Mouse (Mus musculus): Measurements from ENCODE around the gene 1190007I07Rik. TPM values are rescaled to one million over a fixed set of nuclear protein-coding genes. Genes with fewer than 3 reads are reported as not detected.
"Not testable (repeated sequence)": the region's sequence is repeated elsewhere in the genome, so short reads cannot be mapped to it uniquely, and the experiment has no call there.

Gene 1190007I07Rik
- polyA plus RNA-seq, 1 experiment from 2014 or later = 39.3 TPM

DNA sequence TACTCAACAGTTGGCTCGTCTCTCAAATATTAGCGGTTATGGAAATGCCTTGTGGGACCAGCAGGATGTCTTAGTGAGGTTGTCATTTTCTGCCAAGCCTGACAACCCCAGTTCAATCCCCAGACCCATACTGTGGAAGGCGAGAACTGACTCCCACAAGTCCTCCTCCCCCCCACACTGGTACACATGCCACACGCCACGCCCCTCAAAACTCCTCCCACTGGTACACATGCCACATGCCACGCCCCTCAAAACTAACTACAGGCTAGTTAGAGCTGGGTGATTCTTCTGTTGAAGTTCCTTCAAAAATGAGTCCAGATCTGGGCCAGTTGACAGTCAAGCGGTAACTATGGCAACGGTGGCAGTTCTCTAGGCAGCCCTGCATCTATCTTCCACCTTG, 23.1 kb upstream of the 1190007I07Rik start:
- Histone ChIP-seq H3K4me2 (no peak overlapping the region), H3K27me3 (replicated peaks) (no peaks in the 10 kb centered on the region), H3K4me3 (replicated peaks) (no peak overlapping the region), H3K36me3 (peaks cover 69% of the 10 kb centered on the region), H3K27ac (replicated peaks) (no peak overlapping the region), H3K9me3 (replicated peaks) (no peaks in the 10 kb centered on the region), H3K4me1 (no peaks in the 10 kb centered on the region), H3K9ac (replicated peaks) (no peak overlapping the region)
- 94% methylated on average over 8 of the region's 8 CpGs for WGBS
- no peak for ATAC-seq (ENCODE audit: low FRiP score)

DNA sequence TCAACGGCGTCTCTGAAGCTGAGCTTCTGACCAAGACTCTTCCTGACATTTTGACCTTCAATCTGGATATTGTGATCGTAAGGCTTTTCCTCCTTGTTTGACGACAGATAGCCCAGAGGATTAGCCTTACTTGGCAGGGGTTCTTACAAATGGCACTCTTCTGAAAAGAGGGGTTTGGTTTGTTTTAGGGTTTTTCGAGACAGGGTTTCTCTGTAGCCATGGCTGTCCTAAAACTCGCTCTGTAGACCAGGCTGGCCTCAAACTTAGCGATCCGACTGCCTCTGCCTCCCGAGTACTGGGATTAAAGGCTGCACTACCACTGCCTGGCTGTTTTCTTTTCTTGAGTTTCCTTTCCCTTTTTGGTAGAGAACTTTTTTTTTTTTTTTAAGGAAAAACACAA, 18.5 kb upstream of the 1190007I07Rik start:
- H3K36me3 ChIP-seq = peaks cover 76% of the 10 kb centered on the region
- H3K4me2 ChIP-seq = no peak overlapping the region
- H3K9me3 ChIP-seq (replicated peaks) = no peaks in the 10 kb centered on the region
- H3K27ac ChIP-seq (replicated peaks) = no peak overlapping the region
- H3K4me3 ChIP-seq (replicated peaks) = no peak overlapping the region
- 97% methylated on average over 9 of the region's 9 CpGs for WGBS
- H3K9ac ChIP-seq (replicated peaks) = no peak overlapping the region
- no peak for ATAC-seq (ENCODE audit: low FRiP score)
- no peaks in the 10 kb centered on the region for H3K4me1 ChIP-seq
- H3K27me3 ChIP-seq (replicated peaks) = no peaks in the 10 kb centered on the region

DNA sequence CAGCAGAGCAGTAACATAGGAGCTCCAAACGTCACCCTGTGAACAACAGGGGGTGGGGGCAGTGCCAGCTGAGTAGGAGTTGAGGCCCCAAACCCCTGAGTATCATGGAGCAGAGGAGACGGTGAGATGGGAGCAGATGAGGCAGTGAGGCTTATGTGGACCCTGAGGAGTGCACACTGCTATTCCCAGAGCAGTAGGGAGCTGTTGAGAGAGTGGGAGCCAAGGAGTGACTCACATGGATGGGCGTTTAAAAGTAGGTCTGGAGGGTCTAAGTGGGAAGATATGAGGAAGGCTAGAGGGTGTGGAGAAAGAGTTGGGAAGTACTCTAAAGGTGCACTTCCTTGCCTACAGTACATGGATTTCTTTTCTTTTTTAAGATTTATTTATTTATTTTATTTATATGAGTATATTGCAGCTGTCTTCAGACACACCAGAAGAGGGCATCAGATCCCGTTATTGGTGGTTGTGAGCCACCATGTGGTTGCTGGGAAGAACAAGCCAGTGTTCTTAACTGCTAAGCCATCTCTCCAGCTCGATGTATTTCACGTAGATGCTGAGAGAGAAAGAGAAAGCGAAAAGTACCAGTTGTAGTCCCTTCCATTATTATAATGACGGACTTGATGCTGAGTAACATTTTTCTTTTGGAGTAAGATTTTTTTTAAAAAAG, 16.1 kb upstream of the 1190007I07Rik start:
- WGBS = 90% methylated on average over 8 of the region's 8 CpGs
- Histone ChIP-seq H3K27ac (replicated peaks) (no peak overlapping the region), H3K9ac (replicated peaks) (no peak overlapping the region), H3K9me3 (replicated peaks) (no peaks in the 10 kb centered on the region), H3K4me3 (replicated peaks) (no peak overlapping the region), H3K27me3 (replicated peaks) (no peaks in the 10 kb centered on the region), H3K4me2 (no peak overlapping the region), H3K4me1 (no peaks in the 10 kb centered on the region), H3K36me3 (peaks cover 56% of the 10 kb centered on the region)
- ATAC-seq (ENCODE audit: low FRiP score) = no peak

DNA sequence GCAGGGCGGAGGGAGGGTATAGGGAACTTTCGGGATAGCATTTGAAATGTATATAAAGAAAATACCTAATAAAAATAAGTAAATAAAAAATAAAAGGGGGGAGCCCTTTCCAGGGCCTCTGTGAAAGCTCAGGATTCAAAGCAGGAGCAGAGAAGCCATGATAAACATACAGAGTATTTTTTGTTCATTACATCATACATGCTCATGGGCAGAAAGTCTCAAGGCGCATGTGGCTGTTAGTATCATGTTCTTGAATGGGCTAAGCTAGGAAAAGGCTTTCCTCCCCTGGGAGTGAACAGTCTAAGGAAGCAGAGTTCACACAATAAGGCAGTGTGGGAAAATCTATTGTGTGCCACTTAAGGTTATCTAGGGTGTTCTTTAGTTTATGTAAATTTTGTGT, 13.3 kb upstream of the 1190007I07Rik start:
- H3K27me3 ChIP-seq (replicated peaks) = no peaks in the 10 kb centered on the region
- no peak overlapping the region for H3K27ac ChIP-seq (replicated peaks)
- no peak for ATAC-seq (ENCODE audit: low FRiP score)
- peaks cover 5% of the 10 kb centered on the region for H3K4me1 ChIP-seq
- H3K9ac ChIP-seq (replicated peaks) = no peak overlapping the region
- 96% methylated on average over 3 of the region's 3 CpGs for WGBS
- no peak overlapping the region for H3K4me3 ChIP-seq (replicated peaks)
- H3K9me3 ChIP-seq (replicated peaks) = no peaks in the 10 kb centered on the region
- peaks cover 43% of the 10 kb centered on the region for H3K36me3 ChIP-seq
- no peak overlapping the region for H3K4me2 ChIP-seq

DNA sequence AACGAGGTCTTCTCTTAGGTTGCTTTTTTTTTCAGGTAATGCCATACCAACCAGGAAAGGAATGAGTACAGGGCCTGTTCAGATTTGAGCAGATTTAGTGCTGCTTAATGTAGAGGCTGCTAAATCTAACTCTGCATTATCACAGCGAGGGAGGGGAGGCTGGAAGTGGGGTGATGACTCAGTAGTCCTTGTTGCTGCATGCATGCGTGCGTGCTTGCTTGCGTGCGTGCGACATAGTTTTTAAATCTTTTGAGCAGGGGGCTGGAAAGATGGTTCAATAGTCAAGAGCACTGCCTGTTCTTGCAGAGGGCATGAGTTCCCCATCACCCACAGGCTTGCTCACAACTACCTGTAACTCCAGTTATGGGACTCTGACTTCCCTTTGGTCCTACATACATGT, 11.3 kb upstream of the 1190007I07Rik start:
- 95% methylated on average over 7 of the region's 7 CpGs for WGBS
- Histone ChIP-seq H3K9me3 (replicated peaks) (no peaks in the 10 kb centered on the region), H3K27me3 (replicated peaks) (no peaks in the 10 kb centered on the region), H3K4me3 (replicated peaks) (no peak overlapping the region), H3K9ac (replicated peaks) (no peak overlapping the region), H3K36me3 (peaks cover 26% of the 10 kb centered on the region), H3K4me2 (no peak overlapping the region), H3K4me1 (peaks cover 17% of the 10 kb centered on the region), H3K27ac (replicated peaks) (no peak overlapping the region)
- no peak for ATAC-seq (ENCODE audit: low FRiP score)

DNA sequence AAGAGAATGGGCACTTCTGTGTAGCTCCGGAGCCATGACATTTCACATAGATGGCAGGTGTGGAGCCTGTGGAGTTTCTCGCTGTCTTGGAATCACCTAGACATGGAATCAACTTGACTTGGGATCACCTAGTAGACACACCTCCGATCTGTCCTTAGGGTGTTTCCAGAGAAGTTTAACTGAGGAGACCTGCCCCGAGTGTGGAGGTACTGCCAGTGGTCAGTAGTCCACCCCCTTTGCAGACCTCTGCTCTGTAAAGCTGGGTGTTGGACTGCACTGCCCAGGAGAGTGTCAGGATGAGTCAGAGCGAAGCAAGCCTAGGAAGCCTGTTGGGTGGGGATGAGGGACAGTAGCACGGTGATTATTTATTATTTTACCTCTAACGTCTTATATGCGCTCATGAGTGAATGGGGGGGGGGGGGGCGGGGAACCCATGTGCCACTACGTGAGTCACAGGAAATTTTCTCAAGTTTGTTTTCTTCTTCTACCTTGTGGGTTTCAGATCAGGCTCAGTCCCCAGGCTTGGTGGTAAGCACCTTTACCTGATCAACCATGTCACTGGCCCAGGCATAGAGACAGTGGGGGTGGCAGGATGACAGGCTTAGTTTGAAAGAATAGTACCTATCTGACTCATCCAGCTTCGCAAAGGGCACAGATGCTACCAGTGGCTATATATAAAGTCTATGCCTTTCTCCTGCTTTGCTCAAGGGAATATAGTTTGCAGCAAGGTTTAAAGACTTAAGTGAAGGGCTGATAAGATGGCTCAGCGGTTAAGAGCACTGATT, 9.7 kb upstream of the 1190007I07Rik start:
- no peaks in the 10 kb centered on the region for H3K27me3 ChIP-seq (replicated peaks)
- H3K9me3 ChIP-seq (replicated peaks) = no peaks in the 10 kb centered on the region
- H3K9ac ChIP-seq (replicated peaks) = no peak overlapping the region
- peaks cover 26% of the 10 kb centered on the region for H3K4me1 ChIP-seq
- H3K4me2 ChIP-seq = no peak overlapping the region
- no peak overlapping the region for H3K27ac ChIP-seq (replicated peaks)
- peaks cover 19% of the 10 kb centered on the region; the same call in 1 of the 2 replicates for H3K36me3 ChIP-seq
- WGBS = 93% methylated on average over 11 of the region's 12 CpGs
- H3K4me3 ChIP-seq (replicated peaks) = no peak overlapping the region
- no peak for ATAC-seq (ENCODE audit: low FRiP score)

DNA sequence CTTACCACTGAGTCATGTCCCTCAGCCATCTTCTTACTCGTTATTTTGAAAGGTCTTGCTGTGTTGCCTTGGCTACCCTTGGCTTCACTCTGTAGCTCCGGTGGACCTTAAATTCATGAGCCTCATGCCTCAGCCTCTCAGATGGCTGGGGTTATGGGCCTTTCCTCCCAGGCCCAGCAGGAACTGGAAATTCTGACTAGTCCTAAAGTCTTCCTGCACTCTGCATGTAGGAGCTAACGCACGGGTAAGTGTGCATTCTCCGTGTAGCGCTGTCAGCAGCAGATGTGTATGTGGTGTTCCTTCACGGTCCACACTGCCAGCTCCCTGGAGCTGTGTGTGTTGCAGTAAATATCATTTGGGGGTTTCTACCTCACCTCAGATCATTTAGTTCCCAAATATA, 8.1 kb upstream of the 1190007I07Rik start:
- H3K4me1 ChIP-seq = peaks cover 26% of the 10 kb centered on the region
- peak overlapping the region; percentile 78 for H3K4me3 ChIP-seq (replicated peaks)
- peak overlapping the region; percentile 83 for H3K4me2 ChIP-seq
- no peaks in the 10 kb centered on the region for H3K27me3 ChIP-seq (replicated peaks)
- 80% methylated on average over 7 of the region's 7 CpGs for WGBS
- ATAC-seq (ENCODE audit: low FRiP score) = no peak
- peaks cover 10% of the 10 kb centered on the region; the same call in 1 of the 2 replicates for H3K36me3 ChIP-seq
- H3K9me3 ChIP-seq (replicated peaks) = no peaks in the 10 kb centered on the region
- no peak overlapping the region for H3K9ac ChIP-seq (replicated peaks)
- no peak overlapping the region for H3K27ac ChIP-seq (replicated peaks)

DNA sequence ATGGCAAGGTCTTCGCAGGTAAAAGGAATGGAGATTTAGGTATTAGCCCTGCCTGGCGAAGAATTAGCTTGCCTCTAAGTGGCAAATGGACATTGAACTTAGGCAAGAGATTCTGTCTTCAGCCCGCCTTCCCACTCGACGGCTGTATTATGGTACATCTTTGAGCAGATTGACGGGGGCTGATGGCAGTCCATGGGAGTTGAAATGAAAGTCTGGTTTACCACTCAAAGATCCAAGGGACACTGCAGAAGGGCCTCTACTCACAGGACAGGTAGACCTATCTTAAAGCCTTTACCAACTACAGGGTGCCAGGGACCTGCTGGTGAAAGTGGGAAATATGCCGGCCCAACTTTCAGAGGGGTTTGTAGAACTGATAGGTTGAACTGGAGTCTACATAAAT, 7.5 kb upstream of the 1190007I07Rik start:
- peak overlapping the region; percentile 84 for H3K9ac ChIP-seq (replicated peaks)
- H3K36me3 ChIP-seq = peaks cover 10% of the 10 kb centered on the region; the same call in 1 of the 2 replicates
- WGBS = 19% methylated on average over 7 of the region's 7 CpGs
- H3K4me1 ChIP-seq = peaks cover 26% of the 10 kb centered on the region
- H3K27me3 ChIP-seq (replicated peaks) = no peaks in the 10 kb centered on the region
- H3K9me3 ChIP-seq (replicated peaks) = no peaks in the 10 kb centered on the region
- peak overlapping the region; percentile 93; the same call in 1 of the 2 replicates for H3K27ac ChIP-seq (replicated peaks)
- no peak for ATAC-seq (ENCODE audit: low FRiP score)
- H3K4me2 ChIP-seq = peak overlapping the region; percentile 83
- peak overlapping the region; percentile 78 for H3K4me3 ChIP-seq (replicated peaks)

DNA sequence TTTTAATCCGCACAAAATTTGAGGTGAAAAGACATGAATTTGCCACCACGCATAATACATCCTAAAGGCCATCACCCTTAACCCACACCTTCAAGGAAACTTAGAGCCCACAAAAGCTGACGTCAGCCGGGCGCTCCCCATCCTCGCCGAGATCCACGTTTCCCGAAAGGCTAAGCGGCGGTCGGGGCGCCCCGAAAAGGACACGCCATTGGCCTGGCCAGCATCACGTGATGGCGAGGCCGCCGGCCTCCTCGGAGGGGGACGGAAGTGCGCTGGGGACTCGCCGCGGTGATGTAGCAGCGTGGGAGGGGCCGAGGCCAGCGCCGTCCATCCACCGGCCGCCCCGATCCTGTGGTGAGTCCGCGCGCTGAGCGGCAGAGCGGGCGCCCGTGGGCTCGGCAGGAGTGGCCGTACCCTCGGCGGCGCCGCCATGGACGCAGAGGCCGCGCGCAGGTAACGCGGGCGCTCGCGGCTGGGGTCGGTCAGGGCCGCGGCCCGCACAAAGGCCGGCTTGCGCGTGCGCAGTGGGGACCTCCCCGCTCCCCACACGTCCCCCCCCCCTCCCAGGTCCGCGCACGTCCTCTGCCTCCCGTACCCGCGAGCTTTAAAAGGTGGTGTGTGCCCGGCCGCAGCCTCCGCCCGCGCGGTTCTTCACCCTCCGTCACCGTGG, 6.7 kb upstream of the 1190007I07Rik start, which contains the start of gene Tdg:
Gene Tdg (plus strand): TSS at position 243 of the 670 bp plus-strand sequence.
- Histone ChIP-seq H3K9ac (replicated peaks) (peak within 1 kb of the TSS; percentile 84), H3K4me1 (peaks cover 26% of the 10 kb centered on the region), H3K36me3 (peaks cover 10% of the 10 kb centered on the region; the same call in 1 of the 2 replicates), H3K4me2 (peak within 1 kb of the TSS; percentile 93), H3K27ac (replicated peaks) (peak within 1 kb of the TSS; percentile 93), H3K4me3 (replicated peaks) (peak within 1 kb of the TSS; percentile 78)
- 1% methylated on average over 76 of the region's 78 CpGs for WGBS
- H3K9me3 ChIP-seq (replicated peaks); H3K27me3 ChIP-seq (replicated peaks): not testable (repeated sequence)
- ATAC-seq (ENCODE audit: low FRiP score) = peak; percentile 97

DNA sequence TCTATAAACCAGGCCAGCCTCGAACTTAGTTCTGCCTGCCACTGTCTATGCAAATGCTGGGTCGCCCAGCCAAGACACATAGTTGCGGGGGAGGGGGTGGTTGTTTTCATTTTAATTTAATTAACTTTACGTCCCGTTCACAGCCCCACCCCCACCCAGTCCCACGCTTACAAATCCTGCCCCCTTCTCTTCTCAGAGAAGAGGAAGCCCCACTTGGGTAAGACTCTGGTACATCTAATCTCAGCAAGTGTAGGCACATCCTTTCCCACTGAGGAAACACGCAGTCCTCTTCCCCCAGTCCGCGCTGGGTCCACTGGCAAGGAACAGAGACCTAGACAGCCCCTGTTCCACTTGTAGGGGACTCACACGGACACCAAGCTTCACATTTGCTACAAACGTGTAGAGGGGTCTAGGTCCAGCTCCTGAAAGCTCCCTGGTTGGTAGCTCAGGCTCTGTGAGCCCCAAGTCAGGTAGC, 6.1 kb upstream of the 1190007I07Rik start:
- H3K27ac ChIP-seq (replicated peaks) = peak overlapping the region; percentile 93
- ATAC-seq (ENCODE audit: low FRiP score) = peak; percentile 59
- no peaks in the 10 kb centered on the region for H3K27me3 ChIP-seq (replicated peaks)
- peak overlapping the region; percentile 93 for H3K4me2 ChIP-seq
- H3K9ac ChIP-seq (replicated peaks) = peak overlapping the region; percentile 67
- 4% methylated on average over 11 of the region's 11 CpGs for WGBS
- peaks cover 10% of the 10 kb centered on the region; the same call in 1 of the 2 replicates for H3K36me3 ChIP-seq
- peak overlapping the region; percentile 78 for H3K4me3 ChIP-seq (replicated peaks)
- H3K4me1 ChIP-seq = peaks cover 26% of the 10 kb centered on the region
- no peaks in the 10 kb centered on the region for H3K9me3 ChIP-seq (replicated peaks)

DNA sequence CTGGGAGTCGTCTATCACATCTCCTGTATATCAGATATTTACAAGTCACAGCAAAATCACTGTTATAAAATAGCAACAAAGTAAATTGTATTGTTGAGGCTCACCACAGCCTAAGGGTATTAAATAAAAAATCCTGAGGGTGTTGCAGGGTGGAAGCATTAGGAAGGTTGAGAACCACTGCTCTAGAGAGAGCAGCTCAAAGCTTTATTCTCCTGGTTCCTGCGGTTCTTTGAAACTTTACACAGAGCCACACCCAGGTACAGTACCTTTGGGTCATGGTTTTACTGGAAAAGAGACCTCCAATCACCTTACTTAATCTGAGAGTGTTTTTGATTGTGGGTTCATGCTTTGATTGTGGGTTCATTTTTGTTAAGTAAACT, 515 bp upstream of the 1190007I07Rik start:
- Histone ChIP-seq H3K4me3 (replicated peaks) (peak overlapping the region; percentile 73), H3K27ac (replicated peaks) (peak overlapping the region; percentile 88), H3K4me2 (peak overlapping the region; percentile 70), H3K4me1 (peaks cover 14% of the 10 kb centered on the region), H3K9ac (replicated peaks) (peak overlapping the region; percentile 81)
- not testable (repeated sequence) for H3K27me3 ChIP-seq (replicated peaks); H3K9me3 ChIP-seq (replicated peaks); H3K36me3 ChIP-seq
- WGBS = 4% methylated on average over 2 of the region's 2 CpGs
- peak; percentile 23 for ATAC-seq (ENCODE audit: low FRiP score)

Measured in neural tube, embryonic 15.5 days (tissue).